In genomic region chr4:107482541-107482940, GRCm38 (mm10) we compare ENCODE assay signal across 27 mouse cellular contexts. TPM values are rescaled to one million over a fixed set of nuclear protein-coding genes. Genes with fewer than 3 reads are reported as not detected.
"Had no signal": no experiment of that assay in that cellular context is flagged by ENCODE, and none has a peak within 500 bp of the region (broad histone marks: within the 10 kb centered on the region; RNA-seq: fewer than 3 reads in every experiment).

No protein-coding gene starts in this region.

- DNase-seq: gastrocnemius, postnatal 14 days; gastrocnemius, postnatal 36 days; heart, adult 11 months; heart, adult 2 months; heart, postnatal 14 days; heart, postnatal 36 days; kidney, adult 11 months; kidney, adult 2 months; kidney, adult 9 months; kidney, postnatal 14 days; kidney, postnatal 36 days; layer of hippocampus, adult 9-11 months; layer of hippocampus, postnatal 36 days had no signal

- H3K36me3 ChIP-seq: heart, embryonic 13.5 days; heart, embryonic 15.5 days; kidney, embryonic 15.5 days; limb, embryonic 13.5 days; limb, embryonic 15.5 days; liver, embryonic 12.5 days had no signal

- ATAC-seq: hindbrain, embryonic 16.5 days; intestine, embryonic 16.5 days; liver, embryonic 12.5 days had no signal

- H3K9me3 ChIP-seq: heart, embryonic 13.5 days; heart, embryonic 15.5 days; kidney, embryonic 15.5 days; limb, embryonic 15.5 days; liver, embryonic 12.5 days had no signal

- H3K4me1 ChIP-seq: heart, embryonic 13.5 days; heart, embryonic 15.5 days; liver, embryonic 12.5 days had no signal

- H3K27ac ChIP-seq: heart, adult 2 months; heart, embryonic 13.5 days; heart, embryonic 15.5 days; hindbrain, embryonic 14.5 days; kidney, embryonic 15.5 days; kidney, postnatal 0 days; limb, embryonic 13.5 days; limb, embryonic 15.5 days; liver, embryonic 12.5 days; liver, embryonic 14.5 days had no signal

- H3K4me3 ChIP-seq: heart, adult 2 months; heart, embryonic 13.5 days; heart, embryonic 15.5 days; kidney, embryonic 15.5 days; limb, embryonic 13.5 days; limb, embryonic 15.5 days; liver, embryonic 12.5 days had no signal

- H3K4me2 ChIP-seq: heart, embryonic 11.5 days; heart, embryonic 13.5 days; heart, embryonic 15.5 days; hindbrain, embryonic 14.5 days; kidney, embryonic 15.5 days; limb, embryonic 13.5 days; limb, embryonic 15.5 days; liver, embryonic 12.5 days had no signal

- H3K9ac ChIP-seq: heart, embryonic 13.5 days; heart, embryonic 15.5 days; hindbrain, embryonic 14.5 days; kidney, embryonic 15.5 days; limb, embryonic 13.5 days; limb, embryonic 15.5 days; liver, embryonic 12.5 days; liver, embryonic 14.5 days had no signal

RNA-seq across cellular contexts. Expression of gene Glis1, which starts 48.1 kb away (rescaled TPM):
- total RNA-seq: hematopoietic stem cell, adult 5-6 weeks; liver, adult 2 months had no signal
